Mouse (Mus musculus) v-Abl transformed pro-B cells (cell line): ENCODE data around the gene Acod1.

ENCODE experiments used
- in situ Hi-C, 2 experiments: fragments of 400-800 bp; cut with MboI; formaldehyde crosslinking; loops; one replicate each; pipeline ENCODE4 v1.15.1; 2025; ENCODE audit not compliant: unreplicated experiment in 2 of 2

Gene Acod1

DNA sequence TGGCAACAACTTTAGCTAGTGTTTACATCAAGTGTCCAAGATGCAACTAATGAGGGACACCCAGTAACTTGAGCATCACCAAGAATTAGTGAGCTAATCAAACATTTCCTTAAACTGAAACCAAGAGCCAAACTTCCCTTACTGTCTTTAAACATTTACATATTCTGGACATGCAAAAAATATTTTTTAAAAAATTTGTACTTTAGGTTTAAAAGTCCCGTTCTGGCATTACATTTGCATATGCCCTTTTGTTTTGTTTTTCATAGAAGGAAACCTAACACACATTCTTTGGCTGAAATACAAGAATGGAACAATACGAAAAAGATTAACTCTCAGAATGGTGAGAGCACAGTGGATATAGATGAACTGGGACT, 51.4 kb downstream of the Acod1 start:
- in situ Hi-C loops, result no loop called here

- in situ Hi-C loops, result no loop called here
These were observed 51.9 kb downstream of the Acod1 start for GRCm38 (mm10) chr14:103098587-103099235.

DNA sequence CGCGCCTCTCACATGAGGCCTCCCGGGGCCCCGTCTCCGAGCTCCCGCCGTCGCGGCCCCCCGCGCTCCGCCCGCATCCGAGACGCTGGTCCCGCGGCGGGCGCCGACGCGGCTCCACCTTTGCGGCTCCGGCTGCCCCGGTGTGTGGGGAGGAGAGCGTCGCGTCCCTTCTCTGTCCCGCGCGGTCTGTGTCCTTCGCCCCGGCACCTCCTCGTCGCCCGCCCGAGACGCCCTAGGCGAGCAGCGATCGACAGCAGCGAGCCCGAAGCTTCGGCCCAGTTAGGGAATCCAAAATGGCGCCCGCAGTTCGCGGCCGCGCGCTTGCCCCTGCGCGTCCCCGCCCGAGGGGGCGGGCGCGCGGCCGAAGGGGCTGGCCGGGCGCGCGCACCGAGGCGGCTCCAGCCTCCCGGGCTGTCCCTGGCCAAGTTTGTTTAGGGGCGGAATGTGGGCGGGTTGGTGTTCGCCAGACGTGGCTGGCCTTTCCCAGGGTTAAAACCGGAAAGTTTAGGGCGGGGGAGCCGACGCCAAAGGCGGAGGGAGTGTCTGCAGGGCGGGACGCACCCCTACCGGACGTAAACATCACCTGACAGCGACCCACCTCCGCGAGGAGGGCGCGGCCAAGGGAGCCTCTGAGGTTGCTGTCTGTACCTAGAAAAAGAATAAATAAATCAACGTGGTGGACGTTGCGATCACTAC, 52.6 kb downstream of the Acod1 start, which contains the start of gene Fbxl3:
TSS of gene Fbxl3 (minus strand) at position 329 of the 696 bp plus-strand sequence.
- in situ Hi-C loops, result no loop called here

DNA sequence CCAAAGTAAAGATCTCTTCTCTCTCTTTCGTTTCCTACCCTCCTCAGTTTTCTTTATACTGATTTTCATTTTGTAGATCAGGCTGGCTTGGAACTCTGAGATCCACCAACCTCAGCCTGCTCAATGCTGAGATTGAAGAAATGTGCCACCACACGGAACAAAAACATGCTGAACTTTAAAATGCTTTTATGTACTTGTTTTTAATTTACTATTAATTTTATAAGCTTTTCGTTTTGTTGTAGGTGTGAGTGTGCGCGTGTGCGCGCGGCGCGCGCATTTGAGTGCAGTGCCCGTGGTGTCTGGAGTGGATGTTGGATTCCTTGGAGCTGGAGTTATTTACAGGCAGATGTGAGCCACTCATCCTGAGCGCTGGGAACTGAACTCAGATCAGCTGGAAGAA, 53.5 kb downstream of the Acod1 start:
- in situ Hi-C loops, result no loop called here

- in situ Hi-C loops, result no loop called here
These were observed 54.4 kb downstream of the Acod1 start for GRCm38 (mm10) chr14:103101171-103101570.

- in situ Hi-C loops, result no loop called here
These were observed 55.5 kb downstream of the Acod1 start for GRCm38 (mm10) chr14:103102246-103102645.

DNA sequence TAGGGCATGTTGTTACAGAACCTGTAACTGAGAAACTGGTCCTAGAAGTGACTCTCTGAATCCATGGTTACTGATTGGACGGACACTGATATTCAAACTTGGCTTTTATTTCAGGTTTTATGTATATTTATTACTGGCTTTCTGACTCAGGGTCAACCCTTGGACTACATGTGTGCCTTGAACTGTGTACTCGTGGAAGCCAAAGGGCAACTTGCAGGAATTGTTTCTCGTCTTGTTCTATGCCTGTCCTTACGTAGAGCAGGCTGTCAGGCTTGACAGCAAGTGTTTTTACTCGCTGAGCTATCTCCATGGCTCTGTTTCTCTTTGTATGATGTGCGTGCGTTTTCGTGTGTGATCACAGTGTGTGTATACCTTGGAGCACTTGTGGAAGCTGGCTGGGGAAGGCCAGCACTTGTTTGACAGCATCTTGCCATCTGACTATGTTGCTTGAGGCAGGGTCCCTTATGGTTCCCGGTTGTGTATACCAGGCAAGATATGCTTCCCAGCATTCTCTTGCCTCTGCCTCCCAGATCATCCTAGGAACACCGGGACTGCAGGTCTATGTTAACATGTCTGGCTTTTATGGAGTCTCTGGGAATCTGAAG, 56.1 kb downstream of the Acod1 start:
- in situ Hi-C loops, result no loop called here
